In genomic region chr6:38160102-38160501, GRCm38 (mm10) we compare ENCODE assay signal across 8 mouse cellular contexts. TPM values are rescaled to one million over a fixed set of nuclear protein-coding genes. Genes with fewer than 3 reads are reported as not detected.
A peak's percentile ranks its signal among the peaks of the same experiment; 100 is the strongest.
DNase-seq lines count a peak whose midpoint lies in the region; ATAC-seq and TF ChIP-seq lines count a peak whose summit lies in the region.

No protein-coding gene starts in this region.

- no peak overlapping the region for H3K4me3 ChIP-seq in left cerebral cortex, adult 2 months

- peak; percentile 60 for ATAC-seq in inflammation-experienced regulatory T-cells, adult 6 months
- ATAC-seq in megakaryocyte-erythroid progenitor cell, adult 5-6 weeks (replicated peaks; ENCODE audit: low FRiP score, low TSS enrichment, poor library complexity, severe bottlenecking): peak; percentile 79

- peak; percentile 45 for DNase-seq in WW6 (ENCODE audit: low read depth, low spot score)
- peak; percentile 86 for DNase-seq in cerebellum, adult 9-11 months
- peak; percentile 75 to 85 for DNase-seq in frontal cortex, postnatal 25 days (ENCODE audit: low spot score in 2 of 2)
- peak; percentile 74 to 79 for DNase-seq in left cerebral cortex, adult 2 months (ENCODE audit: extremely low spot score in 1 of 2, low spot score in 2 of 2)
- DNase-seq in right cerebral cortex, postnatal 36 days (ENCODE audit: low spot score in 2 of 2): peak; percentile 69 to 71
- peak; percentile 74 for DNase-seq in yolk sac, embryonic 10.5 days (ENCODE audit: low spot score)

- H3K27ac ChIP-seq in left cerebral cortex, adult 2 months: no peak overlapping the region

- intact Hi-C loops in left cerebral cortex, adult 2 months (cut with DNase I): loop anchor here (1.0 to 5.0 kb wide), 2 partner anchors 92 to 166 kb away; partner anchors contain the start of gene D630045J12Rik

- TF ChIP-seq CTCF in left cerebral cortex, adult 2 months (IDR thresholded peaks at IDR 0.05): peak; percentile 90

RNA-seq across cellular contexts. Expression of gene Atp6v0a4, which starts 35.7 kb away (rescaled TPM):
- polyA plus RNA-seq in inflammation-experienced regulatory T-cells, adult 6 months (2017; shearing (Covaris generic)): not detected
- total RNA-seq in left cerebral cortex, adult 2 months (2021): 1 to 10 TPM; 2.0 to 2.3 TPM
- 0.46 and 0.79 TPM in 2 replicates for total RNA-seq in megakaryocyte-erythroid progenitor cell, adult 5-6 weeks (2014; fragmentation: Nextera tagmentation)
- 2.5 TPM in 1 of 2 replicates, not detected in the other for total RNA-seq in megakaryocyte-erythroid progenitor cell, adult 5-6 weeks (2017)

RNA-seq across cellular contexts. Expression of gene Tmem213, which starts 51.0 kb away (rescaled TPM):
- not detected for polyA plus RNA-seq in inflammation-experienced regulatory T-cells, adult 6 months (2017; shearing (Covaris generic))
- not detected for total RNA-seq in left cerebral cortex, adult 2 months (2021)
- total RNA-seq in megakaryocyte-erythroid progenitor cell, adult 5-6 weeks (2014; fragmentation: Nextera tagmentation): not detected in 2 replicates
- not detected in 2 replicates for total RNA-seq in megakaryocyte-erythroid progenitor cell, adult 5-6 weeks (2017)
